Mouse (Mus musculus): ENCODE measurements around the gene Bckdha. TPM values are rescaled to one million over a fixed set of nuclear protein-coding genes. Genes with fewer than 3 reads are reported as not detected.

The Bckdha gene
- polyA plus RNA-seq, 1 experiment from 2014 or later: 55.5 TPM

DNA sequence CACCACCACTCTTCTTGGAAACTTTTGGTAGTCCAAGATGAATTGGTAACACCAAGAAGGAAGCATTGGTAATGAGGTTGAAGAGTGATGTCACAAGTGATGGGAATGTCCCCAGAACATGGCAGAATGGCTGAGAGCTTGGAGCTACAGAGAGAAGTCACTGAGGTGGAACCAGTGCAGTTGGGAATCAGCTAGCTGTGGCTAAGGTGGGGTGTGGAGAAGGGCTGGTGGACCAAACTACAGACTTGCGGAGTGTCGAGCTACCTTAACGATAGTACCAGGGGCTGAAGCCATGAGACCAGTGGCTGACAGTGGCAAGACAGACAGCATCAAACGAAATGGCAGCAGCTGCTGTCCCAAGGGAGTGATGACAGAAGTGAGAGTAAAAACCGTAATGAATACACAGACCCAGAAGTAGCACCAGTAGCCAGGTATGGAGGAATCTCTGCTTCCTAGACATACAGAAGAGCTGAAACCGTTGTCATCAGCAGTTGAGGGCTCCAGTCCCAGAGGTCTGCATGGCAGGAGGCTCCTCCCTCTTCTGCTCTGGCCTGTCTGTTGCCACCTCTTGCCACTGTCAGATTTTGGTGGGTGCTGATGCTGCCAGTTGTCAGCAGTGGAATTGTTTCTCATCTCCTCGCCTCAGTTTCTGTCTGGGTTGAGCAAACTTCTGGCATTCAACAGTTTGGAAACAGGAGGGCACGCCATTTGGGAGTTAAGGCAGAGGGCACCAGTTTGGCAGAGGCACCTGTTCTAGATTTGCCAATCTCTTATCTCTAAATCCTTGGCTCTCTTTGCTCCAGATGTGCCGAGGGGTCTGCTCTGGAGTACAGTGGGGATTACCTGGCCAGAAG, 73.2 kb downstream of the Bckdha start:
- Histone ChIP-seq H3K9me3 (ENCODE audit: control insufficient read depth, low read length) (no peaks in the 10 kb centered on the region; the same call in 1 of the 2 replicates), H3K4me3 (ENCODE audit: control insufficient read depth in 1 of 2, insufficient read depth in 1 of 2, low read depth in 1 of 2, low read length in 2 of 2) (no peak overlapping the region), H3K9ac (ENCODE audit: low read length) (no peak overlapping the region), H3K27ac (replicated peaks in 1 of 2; ENCODE audit: control insufficient read depth in 1 of 2, insufficient read depth in 1 of 2, low read depth in 2 of 2, low read length in 2 of 2) (no peak overlapping the region), H3K36me3 (ENCODE audit: control insufficient read depth, insufficient read depth, low read length) (no peaks in the 10 kb centered on the region), H3K27me3 (ENCODE audit: control insufficient read depth, insufficient read depth, low read length) (no peaks in the 10 kb centered on the region), H3K4me1 (ENCODE audit: control insufficient read depth in 2 of 2, insufficient read depth in 2 of 2, low read length in 2 of 2) (no peaks in the 10 kb centered on the region), H3K4me2 (ENCODE audit: low read length) (no peak overlapping the region)
- 73% methylated on average over 9 of the region's 9 CpGs for WGBS
- no peak for ATAC-seq (ENCODE audit: insufficient number of reproducible peaks, insufficient read depth, low FRiP score, low read depth)

DNA sequence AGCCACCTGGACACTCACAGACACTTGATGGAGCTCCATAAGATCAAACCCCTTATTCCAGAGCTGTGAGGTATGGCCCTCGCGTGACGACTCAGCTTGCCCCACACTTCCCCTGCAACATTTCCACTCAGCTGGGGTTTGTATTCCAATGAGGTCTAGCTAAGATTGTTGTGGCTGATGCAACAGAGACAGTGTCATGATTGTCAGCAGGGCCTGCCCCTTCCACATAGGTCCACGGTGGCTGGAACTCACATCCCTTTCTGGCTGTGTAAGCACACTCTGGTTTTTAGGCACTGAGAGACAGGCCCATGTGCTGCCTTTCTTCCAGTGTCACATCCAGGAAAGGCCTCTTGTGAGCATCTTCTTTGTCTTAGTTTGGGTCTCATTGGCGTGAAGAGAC, 74.1 kb downstream of the Bckdha start:
- Histone ChIP-seq H3K27me3 (ENCODE audit: control insufficient read depth, insufficient read depth, low read length) (no peaks in the 10 kb centered on the region), H3K27ac (replicated peaks in 1 of 2; ENCODE audit: control insufficient read depth in 1 of 2, insufficient read depth in 1 of 2, low read depth in 2 of 2, low read length in 2 of 2) (no peak overlapping the region), H3K4me1 (ENCODE audit: control insufficient read depth in 2 of 2, insufficient read depth in 2 of 2, low read length in 2 of 2) (no peaks in the 10 kb centered on the region), H3K36me3 (ENCODE audit: control insufficient read depth, insufficient read depth, low read length) (no peaks in the 10 kb centered on the region), H3K4me3 (ENCODE audit: control insufficient read depth in 1 of 2, insufficient read depth in 1 of 2, low read depth in 1 of 2, low read length in 2 of 2) (no peak overlapping the region), H3K9ac (ENCODE audit: low read length) (no peak overlapping the region), H3K4me2 (ENCODE audit: low read length) (no peak overlapping the region), H3K9me3 (ENCODE audit: control insufficient read depth, low read length) (no peaks in the 10 kb centered on the region; the same call in 1 of the 2 replicates)
- 77% methylated on average over 5 of the region's 5 CpGs for WGBS
- ATAC-seq (ENCODE audit: insufficient number of reproducible peaks, insufficient read depth, low FRiP score, low read depth): no peak

DNA sequence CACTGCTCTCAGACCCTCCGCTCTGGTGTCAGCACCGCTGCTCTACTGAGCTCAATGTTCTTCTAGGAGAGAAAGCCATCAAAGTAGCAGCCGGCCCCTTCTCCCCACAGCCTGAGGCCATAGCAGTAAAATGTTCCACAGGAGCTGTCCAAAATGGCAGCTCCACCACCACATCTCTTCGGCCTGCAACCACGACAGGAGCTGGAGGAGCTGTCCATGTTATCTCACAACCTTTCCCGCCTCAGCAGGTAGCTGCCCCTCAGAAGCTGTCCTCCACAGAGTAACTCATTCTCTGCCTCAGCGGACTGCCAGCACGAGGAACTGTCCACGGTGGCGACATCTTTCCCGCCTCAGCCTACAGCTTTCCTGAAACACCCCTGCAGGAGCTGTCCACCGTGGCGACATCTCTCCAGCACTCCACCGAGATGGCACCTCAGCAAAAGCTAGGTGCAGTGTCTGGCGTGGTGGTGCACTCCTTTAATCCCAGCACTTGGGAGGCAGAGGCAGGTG, 76.4 kb downstream of the Bckdha start:
- H3K4me2 ChIP-seq (ENCODE audit: low read length): no peak overlapping the region
- no peak overlapping the region for H3K27ac ChIP-seq (replicated peaks in 1 of 2; ENCODE audit: control insufficient read depth in 1 of 2, insufficient read depth in 1 of 2, low read depth in 2 of 2, low read length in 2 of 2)
- H3K36me3 ChIP-seq (ENCODE audit: control insufficient read depth, insufficient read depth, low read length): no peaks in the 10 kb centered on the region
- no peak overlapping the region for H3K4me3 ChIP-seq (ENCODE audit: control insufficient read depth in 1 of 2, insufficient read depth in 1 of 2, low read depth in 1 of 2, low read length in 2 of 2)
- H3K9me3 ChIP-seq (ENCODE audit: control insufficient read depth, low read length): no peaks in the 10 kb centered on the region; the same call in 1 of the 2 replicates
- no peaks in the 10 kb centered on the region for H3K27me3 ChIP-seq (ENCODE audit: control insufficient read depth, insufficient read depth, low read length)
- WGBS: 72% methylated on average over 15 of the region's 15 CpGs
- no peak overlapping the region for H3K9ac ChIP-seq (ENCODE audit: low read length)
- H3K4me1 ChIP-seq (ENCODE audit: control insufficient read depth in 2 of 2, insufficient read depth in 2 of 2, low read length in 2 of 2): no peaks in the 10 kb centered on the region
- ATAC-seq (ENCODE audit: insufficient number of reproducible peaks, insufficient read depth, low FRiP score, low read depth): no peak

Other genes with a start within 250 kb of the Bckdha start
- gene Cxcl17, start 246.1 kb downstream of the Bckdha start, polyA plus RNA-seq (2014; fragmentation: Nextera tagmentation; extraction: Ambion mirVana): 0.28 and 0.36 TPM in 2 replicates
- gene Ceacam1, start 181.4 kb downstream of the Bckdha start, polyA plus RNA-seq (2014; fragmentation: Nextera tagmentation; extraction: Ambion mirVana): 3.9 and 4.5 TPM in 2 replicates
- 0.20 TPM in 1 of 2 replicates, not detected in the other for gene Ceacam2, start 119.1 kb downstream of the Bckdha start, polyA plus RNA-seq (2014; fragmentation: Nextera tagmentation; extraction: Ambion mirVana)
- gene Erich4, start 43.1 kb downstream of the Bckdha start, polyA plus RNA-seq (2014; fragmentation: Nextera tagmentation; extraction: Ambion mirVana): not detected in 2 replicates
- 62.7 and 66.3 TPM in 2 replicates for gene Dmac2, start 39.6 kb downstream of the Bckdha start, polyA plus RNA-seq (2014; fragmentation: Nextera tagmentation; extraction: Ambion mirVana)
- 3.2 and 3.5 TPM in 2 replicates for gene B3gnt8, start 32.3 kb downstream of the Bckdha start, polyA plus RNA-seq (2014; fragmentation: Nextera tagmentation; extraction: Ambion mirVana)
- 33.9 and 35.8 TPM in 2 replicates for gene Exosc5, start 183 bp upstream of the Bckdha start, polyA plus RNA-seq (2014; fragmentation: Nextera tagmentation; extraction: Ambion mirVana)
- gene Tmem91, start 16.2 kb upstream of the Bckdha start, polyA plus RNA-seq (2014; fragmentation: Nextera tagmentation; extraction: Ambion mirVana): 1.6 and 2.2 TPM in 2 replicates
- gene B9d2, start 21.8 kb upstream of the Bckdha start, polyA plus RNA-seq (2014; fragmentation: Nextera tagmentation; extraction: Ambion mirVana): 29.4 and 30.5 TPM in 2 replicates
- 3.5 and 4.5 TPM in 2 replicates for gene Tgfb1, start 28.0 kb upstream of the Bckdha start, polyA plus RNA-seq (2014; fragmentation: Nextera tagmentation; extraction: Ambion mirVana)
- gene Ccdc97, start 60.1 kb upstream of the Bckdha start, polyA plus RNA-seq (2014; fragmentation: Nextera tagmentation; extraction: Ambion mirVana): 23.4 and 24.5 TPM in 2 replicates
- 47.2 and 50.9 TPM in 2 replicates for gene Hnrnpul1, start 95.8 kb upstream of the Bckdha start, polyA plus RNA-seq (2014; fragmentation: Nextera tagmentation; extraction: Ambion mirVana)
- 38.9 and 42.1 TPM in 2 replicates for gene Axl, start 129.7 kb upstream of the Bckdha start, polyA plus RNA-seq (2014; fragmentation: Nextera tagmentation; extraction: Ambion mirVana)
- 3.0 and 3.1 TPM in 2 replicates for gene Cyp2s1, start 157.9 kb upstream of the Bckdha start, polyA plus RNA-seq (2014; fragmentation: Nextera tagmentation; extraction: Ambion mirVana)
- not detected in 2 replicates for gene Cyp2b10, start 238.6 kb upstream of the Bckdha start, polyA plus RNA-seq (2014; fragmentation: Nextera tagmentation; extraction: Ambion mirVana)

All from heart, embryonic 14.5 days (tissue).